Mouse (Mus musculus) CD4-positive helper T cell, adult 2 months (primary cell): Measurements from ENCODE around the gene Sox12.
A peak's percentile ranks its signal among the peaks of the same experiment; 100 is the strongest.

ENCODE experiments used
- DNase-seq: peaks from one replicate; pipeline ENCODE4 v3.0.0-alpha.2; 2012; ENCODE audit warnings: low read depth, missing footprints, low spot score

The Sox12 gene

GRCm38 (mm10) chr2:152406126-152406525 is 8.3 kb upstream of the Sox12 start:
- peak; percentile 81 for DNase-seq

- DNase-seq, result no peak
Measured at GRCm38 (mm10) chr2:152399122-152399542, 1.3 kb upstream of the Sox12 start.

- DNase-seq, result peak; percentile 91
Measured at GRCm38 (mm10) chr2:152398691-152399090, 828 bp upstream of the Sox12 start.

GRCm38 (mm10) chr2:152397004-152397589 is 766 bp downstream of the Sox12 start:
- DNase-seq, result peak; percentile 70

GRCm38 (mm10) chr2:152396110-152397003 is 1.5 kb downstream of the Sox12 start:
- peak; percentile 75 for DNase-seq

GRCm38 (mm10) chr2:152395271-152395920 is 2.5 kb downstream of the Sox12 start:
- DNase-seq, result no peak

- no peak for DNase-seq
Measured at GRCm38 (mm10) chr2:152393225-152394017, 4.4 kb downstream of the Sox12 start.

GRCm38 (mm10) chr2:152392786-152393185 is 5.1 kb downstream of the Sox12 start:
- DNase-seq, result peak; percentile 51

GRCm38 (mm10) chr2:152384191-152384590 is 13.7 kb downstream of the Sox12 start:
- no peak for DNase-seq

- no peak for DNase-seq
Measured at GRCm38 (mm10) chr2:152376345-152376741, 21.5 kb downstream of the Sox12 start, which contains the start of gene Nrsn2. TSS of gene Nrsn2 (minus strand) at chr2:152376638.

GRCm38 (mm10) chr2:152375652-152376344 is 22.1 kb downstream of the Sox12 start:
- no peak for DNase-seq

- no peak for DNase-seq
Measured at GRCm38 (mm10) chr2:152373547-152373946, 24.3 kb downstream of the Sox12 start.

GRCm38 (mm10) chr2:152372661-152373060 is 25.2 kb downstream of the Sox12 start:
- DNase-seq, result no peak

GRCm38 (mm10) chr2:152372104-152372503 is 25.8 kb downstream of the Sox12 start:
- peak; percentile 79 for DNase-seq

GRCm38 (mm10) chr2:152368532-152369140 is 29.2 kb downstream of the Sox12 start:
- DNase-seq, result peak; percentile 73

- DNase-seq, result no peak
Measured at GRCm38 (mm10) chr2:152367917-152368316, 29.9 kb downstream of the Sox12 start.

- DNase-seq, result peak; percentile 72
Measured at GRCm38 (mm10) chr2:152363245-152364147, 34.4 kb downstream of the Sox12 start.

GRCm38 (mm10) chr2:152361193-152361592 is 36.7 kb downstream of the Sox12 start:
- no peak for DNase-seq

- DNase-seq, result peak; percentile 50
Measured at GRCm38 (mm10) chr2:152360271-152360775, 37.5 kb downstream of the Sox12 start.
